Mouse (Mus musculus) bone marrow, adult 2 months (tissue): ENCODE results near the gene Pdzrn4.

Source experiments
- CTCF ChIP-seq: fragments of 200-500 bp; IDR thresholded peaks from 2 replicates; pipeline ENCODE4 v1.5.1; 2011; ENCODE audit warnings: low read length, control low read depth; ENCODE audit not compliant: control insufficient read depth, insufficient read depth
- POLR2A ChIP-seq: fragments of 200-500 bp; IDR thresholded peaks from 2 replicates; pipeline ENCODE4 v1.6.1; 2011; ENCODE audit warnings: low read depth, mild to moderate bottlenecking, control low read depth, low read length, borderline replicate concordance; ENCODE audit not compliant: control insufficient read depth

DNA sequence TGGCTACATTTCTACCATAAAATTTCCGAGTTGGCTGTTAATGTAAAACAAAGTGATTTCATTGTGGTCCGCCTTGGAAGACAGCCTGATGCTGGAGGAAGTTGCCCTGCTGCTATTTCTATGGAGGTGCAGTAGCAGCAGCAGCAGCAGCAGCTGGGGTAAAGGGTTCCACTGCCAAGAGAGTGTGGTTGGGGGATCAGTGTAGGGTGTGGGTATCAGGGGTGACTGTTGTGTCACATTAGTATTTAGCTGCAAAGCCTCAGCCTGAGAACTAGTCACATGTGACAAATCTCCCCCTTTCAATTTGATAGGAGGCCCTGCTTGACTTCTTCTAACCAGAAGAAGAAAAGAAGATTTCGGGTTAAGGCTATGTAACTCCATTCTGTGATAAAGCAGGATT lies 183.5 kb downstream of the Pdzrn4 start:
- TF ChIP-seq CTCF: no peak
- no peak for TF ChIP-seq POLR2A
